In genomic region chr8:108101131-108101530, GRCm38 (mm10) we compare ENCODE assay signal across 8 mouse cellular contexts.
DNase-seq lines count a peak whose midpoint lies in the region; ATAC-seq lines count a peak whose summit lies in the region.

No protein-coding gene starts in this region.

- H3K4me1 ChIP-seq in kidney, embryonic 16.5 days (ENCODE audit: insufficient read depth, low read length) = peaks cover 4% of the 10 kb centered on the region; the same call in 1 of the 2 replicates
- H3K4me1 ChIP-seq in neural tube, embryonic 13.5 days (replicated peaks) = peaks cover 54% of the 10 kb centered on the region

- H3K9ac ChIP-seq in kidney, embryonic 16.5 days (replicated peaks; ENCODE audit: low read length) = no peak overlapping the region
- H3K9ac ChIP-seq in neural tube, embryonic 13.5 days = peak overlapping the region; percentile 26; the same call in 1 of the 2 replicates

- no peaks in the 10 kb centered on the region for H3K9me3 ChIP-seq in kidney, embryonic 16.5 days (ENCODE audit: low read length)
- H3K9me3 ChIP-seq in neural tube, embryonic 13.5 days = no peaks in the 10 kb centered on the region

- peak; percentile 49 for DNase-seq in kidney, postnatal 10 days
- DNase-seq in adrenal gland, postnatal 36 days = peak; percentile 62 to 74
- peak; percentile 9 to 42 for DNase-seq in frontal cortex, postnatal 14 days (ENCODE audit: low spot score in 2 of 2)
- DNase-seq in left cerebral cortex, postnatal 4 days = peak; percentile 72
- no peak for DNase-seq in heart, adult 11 months
- no peak for DNase-seq in spleen, postnatal 36 days (ENCODE audit: low spot score in 2 of 2)

- no peak for ATAC-seq in kidney, embryonic 16.5 days (ENCODE audit: low FRiP score, low TSS enrichment)
- ATAC-seq in neural tube, embryonic 13.5 days (ENCODE audit: low read depth) = no peak

- no peak overlapping the region for H3K4me3 ChIP-seq in kidney, embryonic 16.5 days (ENCODE audit: low read length)
- H3K4me3 ChIP-seq in neural tube, embryonic 13.5 days = no peak overlapping the region

- no peak overlapping the region for H3K27ac ChIP-seq in kidney, embryonic 16.5 days (ENCODE audit: low read length)
- 0 out of 2 replicates have a peak overlapping the region, but pooled peaks have one; percentile 68 for H3K27ac ChIP-seq in neural tube, embryonic 13.5 days (replicated peaks)

- intact Hi-C loops in left cerebral cortex, postnatal 4 days (cut with DNase I) = no loop called here

- H3K27me3 ChIP-seq in kidney, embryonic 16.5 days (ENCODE audit: insufficient read depth, low read length) = no peaks in the 10 kb centered on the region
- H3K27me3 ChIP-seq in neural tube, embryonic 13.5 days = peaks cover 19% of the 10 kb centered on the region

- 75% methylated on average over 8 of the region's 8 CpGs for WGBS in kidney, embryonic 16.5 days
- WGBS in neural tube, embryonic 13.5 days = 54% methylated on average over 8 of the region's 8 CpGs

- no peak overlapping the region for H3K4me2 ChIP-seq in kidney, embryonic 16.5 days (replicated peaks; ENCODE audit: low read depth, low read length)
- H3K4me2 ChIP-seq in neural tube, embryonic 13.5 days = peak overlapping the region; percentile 34

- H3K36me3 ChIP-seq in kidney, embryonic 16.5 days (ENCODE audit: insufficient read depth, low read length) = no peaks in the 10 kb centered on the region
- no peaks in the 10 kb centered on the region for H3K36me3 ChIP-seq in neural tube, embryonic 13.5 days

Comparison
In these comparisons a context has a peak if more than half of its experiments do, and no peak if none do; other contexts are left out.
1. DNase-seq: peak in kidney, postnatal 10 days (single experiment), adrenal gland, postnatal 36 days (2 of 2), frontal cortex, postnatal 14 days (2 of 2) and left cerebral cortex, postnatal 4 days (single experiment); none in heart, adult 11 months (single experiment) and spleen, postnatal 36 days (0 of 2).